ENCODE assay signal across 8 mouse cellular contexts in the genomic region with DNA sequence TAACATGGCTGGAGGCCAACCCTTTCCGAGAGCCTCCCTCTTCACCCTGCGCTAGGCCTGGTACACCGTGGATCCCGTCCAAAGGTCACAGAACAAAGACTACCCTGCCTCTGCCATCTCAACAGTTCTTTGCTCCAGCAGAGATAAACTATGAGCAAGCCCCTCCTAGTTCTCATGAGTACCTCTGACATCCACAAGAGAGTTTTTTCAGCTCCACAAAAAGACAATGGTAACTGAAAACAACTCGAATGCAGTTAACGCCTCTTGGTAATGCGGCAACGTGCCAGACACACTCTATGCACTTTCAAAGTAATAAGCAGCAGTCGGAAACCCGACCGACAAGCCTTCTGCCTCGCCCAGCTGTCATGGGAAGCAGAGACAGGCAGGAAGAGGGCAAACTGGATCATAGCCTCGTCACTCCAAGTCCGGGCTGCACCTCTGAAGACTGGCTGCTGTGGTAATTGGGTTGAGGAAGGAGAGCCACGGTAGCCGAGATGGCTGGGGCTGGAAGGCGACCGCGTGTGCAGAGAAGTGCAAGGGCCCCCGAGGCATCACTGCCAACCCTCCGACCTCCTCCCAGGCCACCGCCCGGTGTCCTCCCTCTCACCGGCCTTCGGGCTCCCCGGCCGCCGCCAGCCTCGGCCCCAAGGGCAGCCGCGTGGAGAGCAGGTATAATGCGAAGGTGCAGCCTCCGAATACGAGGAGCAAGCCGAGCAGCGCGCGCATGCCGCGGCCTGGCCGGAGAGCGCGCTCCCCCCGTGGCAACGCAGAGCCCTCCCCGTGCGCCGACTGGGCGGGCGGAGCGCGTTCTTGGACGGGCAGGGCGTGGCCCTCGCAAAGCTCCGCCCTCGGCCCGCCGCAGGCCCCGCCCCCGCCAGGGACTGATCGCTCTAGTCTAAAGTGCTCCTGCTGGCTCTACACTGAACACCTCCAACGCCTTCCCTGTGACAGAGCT. TPM values are rescaled to one million over a fixed set of nuclear protein-coding genes. Genes with fewer than 3 reads are reported as not detected.
DNase-seq lines count a peak whose midpoint lies in the region; ATAC-seq lines count a peak whose summit lies in the region.

A gene (minus strand): TSS at position 792 of the 955 bp plus-strand sequence.

- under 1% methylated on average over 61 of the region's 63 CpGs for WGBS in hindbrain, embryonic 15.5 days

- peak within 1 kb of the TSS; percentile 72 for H3K9ac ChIP-seq in hindbrain, embryonic 15.5 days

- H3K27ac ChIP-seq in hindbrain, embryonic 15.5 days (replicated peaks) = peak within 1 kb of the TSS; percentile 77

- H3K9me3 ChIP-seq in hindbrain, embryonic 15.5 days = no peaks in the 10 kb centered on the region

- no peaks in the 10 kb centered on the region for H3K36me3 ChIP-seq in hindbrain, embryonic 15.5 days

- peak within 1 kb of the TSS; percentile 75 for H3K4me2 ChIP-seq in hindbrain, embryonic 15.5 days

- DNase-seq in T-cell, adult 2 months (ENCODE audit: low spot score) = peak; percentile 87
- peak; percentile 88 to 94 for DNase-seq in cerebellum, postnatal 36 days
- DNase-seq in frontal cortex, postnatal 36 days (ENCODE audit: low spot score in 2 of 2) = peak; percentile 87 to 91
- peak; percentile 86 for DNase-seq in left cerebral cortex, adult 11 months (ENCODE audit: low spot score)
- DNase-seq in lung, postnatal 4 days = peak; percentile 92 to 93
- DNase-seq in retina, postnatal 7 days (ENCODE audit: low read depth, low spot score) = peak; percentile 71
- peak; percentile 81 for DNase-seq in urinary bladder, adult 2 months (ENCODE audit: low spot score)

- H3K27me3 ChIP-seq in hindbrain, embryonic 15.5 days = no peaks in the 10 kb centered on the region

- peak; percentile 99 for ATAC-seq in hindbrain, embryonic 15.5 days (ENCODE audit: low FRiP score, low read depth)

- H3K4me1 ChIP-seq in hindbrain, embryonic 15.5 days (replicated peaks) = peaks cover 9% of the 10 kb centered on the region

- peak within 1 kb of the TSS; percentile 63 for H3K4me3 ChIP-seq in hindbrain, embryonic 15.5 days

RNA-seq across cellular contexts. Expression of the gene that starts here (rescaled TPM):
- 42.8 and 51.1 TPM in 2 replicates for polyA plus RNA-seq in hindbrain, embryonic 15.5 days (2015; fragmentation: Nextera tagmentation; extraction: Ambion mirVana)
- polyA plus RNA-seq in urinary bladder, adult 2 months (2012; rRNA removed) = 16.0 and 16.2 TPM in 2 replicates

Comparison
In these comparisons a context has a peak if more than half of its experiments do, and no peak if none do; other contexts are left out.
1. Peak in every context shown above with its lines: DNase-seq, ATAC-seq, H3K4me3 ChIP-seq and H3K27ac ChIP-seq.